Mouse (Mus musculus) MEL (cell line): ENCODE results near the gene Kifc5b. TPM values are rescaled to one million over a fixed set of nuclear protein-coding genes. Genes with fewer than 3 reads are reported as not detected.

Source experiments
- DNase-seq: peaks from one replicate; pipeline ENCODE4 v3.0.0; 2011; ENCODE audit warnings: low read depth, low spot score
- H3K27ac ChIP-seq: 2 replicates; pipeline ENCODE4 v1.5.1; 2012; ENCODE audit warnings: low read depth, mild to moderate bottlenecking, control low read depth, low read length, moderate library complexity; ENCODE audit not compliant: control insufficient read depth
- H3K27me3 ChIP-seq, 2 experiments: fragments of 150-350 bp in 1 of 2; sonication (generic) in 1 of 2; 2 replicates each; pipeline ENCODE4 v1.6.1; 2012; ENCODE audit warnings: low read length in 2 of 2, mild to moderate bottlenecking in 2 of 2, improper control_type of control experiment in 1 of 2, moderate library complexity in 1 of 2; ENCODE audit not compliant: insufficient read depth in 2 of 2, control insufficient read depth in 1 of 2
- H3K36me3 ChIP-seq, 2 experiments: 2 replicates each; pipeline ENCODE4 v1.6.1; 2012 to 2014; ENCODE audit warnings: low read length in 2 of 2, improper control_type of control experiment in 1 of 2, inconsistent platforms in 1 of 2, mild to moderate bottlenecking in 1 of 2; ENCODE audit not compliant: insufficient read depth in 2 of 2, control insufficient read depth in 1 of 2
- H3K4me1 ChIP-seq, 2 experiments: fragments of 150-350 bp in 1 of 2; sonication (generic) in 1 of 2; 2 replicates each; pipeline ENCODE4 v1.6.1; 2012; ENCODE audit warnings: low read length in 2 of 2, improper control_type of control experiment in 1 of 2, mild to moderate bottlenecking in 1 of 2; ENCODE audit not compliant: insufficient read depth in 2 of 2, control insufficient read depth in 1 of 2
- H3K4me3 ChIP-seq, 2 experiments: fragments of 150-350 bp in 1 of 2; sonication (generic) in 1 of 2; 2 replicates each; pipeline ENCODE4 v1.5.1; 2012; ENCODE audit warnings: low read depth in 2 of 2, low read length in 2 of 2, mild to moderate bottlenecking in 2 of 2, moderate library complexity in 2 of 2, control low read depth in 1 of 2, improper control_type of control experiment in 1 of 2; ENCODE audit not compliant: control insufficient read depth in 1 of 2, insufficient read depth in 1 of 2
- H3K79me2 ChIP-seq: 2 replicates; pipeline ENCODE4 v1.6.1; 2012; ENCODE audit warnings: mild to moderate bottlenecking, low read length, moderate library complexity; ENCODE audit not compliant: control insufficient read depth, poor library complexity, insufficient read depth
- H3K9ac ChIP-seq: 2 replicates; pipeline ENCODE4 v1.6.1; 2012; ENCODE audit warnings: low read depth, mild to moderate bottlenecking, control low read depth, low read length, moderate library complexity; ENCODE audit not compliant: control insufficient read depth, poor library complexity, severe bottlenecking
- H3K9me3 ChIP-seq: fragments of 150-350 bp; sonication (generic); replicated peaks from 2 replicates; pipeline ENCODE4 v1.6.1; 2012; ENCODE audit warnings: mild to moderate bottlenecking, low read length, improper control_type of control experiment, moderate library complexity; ENCODE audit not compliant: insufficient read depth
- BHLHE40 ChIP-seq: IDR thresholded peaks from 2 replicates; pipeline ENCODE4 v1.6.1; 2012; ENCODE audit warnings: low read depth, mild to moderate bottlenecking, inconsistent platforms, low read length, improper control_type of control experiment, borderline replicate concordance
- CHD1 ChIP-seq: IDR thresholded peaks from 2 replicates; pipeline ENCODE4 v1.6.1; 2012; ENCODE audit warnings: low read depth, mild to moderate bottlenecking, inconsistent platforms, low read length, improper control_type of control experiment
- CHD2 ChIP-seq: IDR thresholded peaks from 2 replicates; pipeline ENCODE4 v1.6.1; 2011; ENCODE audit warnings: low read length, improper control_type of control experiment
- CTCF ChIP-seq, 3 experiments: IDR thresholded peaks in 2 of 3; conservative IDR thresholded peaks in 1 of 3; 2 replicates each; pipeline ENCODE4 v1.5.1; 2011 to 2012; ENCODE audit warnings: low read length in 3 of 3, low read depth in 2 of 3, mild to moderate bottlenecking in 2 of 3, improper control_type of control experiment in 1 of 3, inconsistent platforms in 1 of 3, mixed read lengths in 1 of 3, moderate library complexity in 1 of 3; ENCODE audit not compliant: control insufficient read depth in 1 of 3, insufficient read depth in 1 of 3, poor library complexity in 1 of 3, severe bottlenecking in 1 of 3
- E2F4 ChIP-seq: IDR thresholded peaks from 2 replicates; pipeline ENCODE4 v1.6.1; 2011; ENCODE audit warnings: low read depth, low read length, improper control_type of control experiment, borderline replicate concordance
- ELF1 ChIP-seq: IDR thresholded peaks from 2 replicates; pipeline ENCODE4 v1.6.1; 2014; ENCODE audit warnings: low read depth, mild to moderate bottlenecking, inconsistent platforms, low read length, improper control_type of control experiment, moderate library complexity
- EP300 ChIP-seq, 2 experiments: IDR thresholded peaks; 2 replicates each; pipeline ENCODE4 v1.6.1; 2011; ENCODE audit warnings: improper control_type of control experiment in 2 of 2, low read length in 2 of 2, low read depth in 1 of 2, mild to moderate bottlenecking in 1 of 2
- ETS1 ChIP-seq: IDR thresholded peaks from 2 replicates; pipeline ENCODE4 v1.6.1; 2012; ENCODE audit warnings: low read depth, mild to moderate bottlenecking, inconsistent platforms, low read length, improper control_type of control experiment, moderate library complexity
- GABPA ChIP-seq: IDR thresholded peaks from 2 replicates; pipeline ENCODE4 v1.6.1; 2012; ENCODE audit warnings: low read depth, mild to moderate bottlenecking, inconsistent platforms, low read length, improper control_type of control experiment, moderate library complexity
- GATA1 ChIP-seq: IDR thresholded peaks from 2 replicates; pipeline ENCODE4 v1.6.1; 2011; ENCODE audit warnings: low read depth, low read length, improper control_type of control experiment
- HCFC1 ChIP-seq: IDR thresholded peaks from 2 replicates; pipeline ENCODE4 v1.6.1; 2012; ENCODE audit warnings: low read depth, mild to moderate bottlenecking, inconsistent platforms, low read length, improper control_type of control experiment, moderate library complexity
- JUND ChIP-seq: IDR thresholded peaks from 2 replicates; pipeline ENCODE4 v1.6.1; 2011; ENCODE audit warnings: low read depth, mild to moderate bottlenecking, improper control_type of control experiment, low read length
- KAT2A ChIP-seq: conservative IDR thresholded peaks from 2 replicates; pipeline ENCODE4 v1.6.1; 2012; ENCODE audit warnings: low read depth, low read length, improper control_type of control experiment, inconsistent platforms
- MAFK ChIP-seq: IDR thresholded peaks from 2 replicates; pipeline ENCODE4 v1.6.1; 2011; ENCODE audit warnings: low read depth, mild to moderate bottlenecking, low read length, improper control_type of control experiment, borderline replicate concordance
- MAX ChIP-seq: IDR thresholded peaks from 2 replicates; pipeline ENCODE4 v1.6.1; 2011; ENCODE audit warnings: low read length, improper control_type of control experiment
- MEF2A ChIP-seq: IDR thresholded peaks from 2 replicates; pipeline ENCODE4 v1.6.1; 2014; ENCODE audit warnings: low read depth, mild to moderate bottlenecking, inconsistent platforms, low read length, improper control_type of control experiment; ENCODE audit not compliant: poor library complexity, insufficient replicate concordance, severe bottlenecking; ENCODE audit errors: extremely low read depth
- MXI1 ChIP-seq: IDR thresholded peaks from 2 replicates; pipeline ENCODE4 v1.6.1; 2011; ENCODE audit warnings: mild to moderate bottlenecking, low read depth, low read length, improper control_type of control experiment
- MYB ChIP-seq: IDR thresholded peaks from 2 replicates; pipeline ENCODE4 v1.6.1; 2011; ENCODE audit warnings: mild to moderate bottlenecking, low read depth, low read length, improper control_type of control experiment
- MYC ChIP-seq: IDR thresholded peaks from 2 replicates; pipeline ENCODE4 v1.6.1; 2011; ENCODE audit warnings: low read depth, mild to moderate bottlenecking, low read length, improper control_type of control experiment, moderate library complexity
- NELFE ChIP-seq: IDR thresholded peaks from 2 replicates; pipeline ENCODE4 v1.6.1; 2011; ENCODE audit warnings: low read depth, low read length, improper control_type of control experiment
- NRF1 ChIP-seq: IDR thresholded peaks from 2 replicates; pipeline ENCODE4 v1.6.1; 2014; ENCODE audit warnings: low read depth, mild to moderate bottlenecking, inconsistent platforms, low read length, improper control_type of control experiment, moderate library complexity; ENCODE audit not compliant: poor library complexity, insufficient read depth, severe bottlenecking
- POLR2A ChIP-seq, 2 experiments: IDR thresholded peaks; 2 replicates each; pipeline ENCODE4 v1.6.1; 2011 to 2012; ENCODE audit warnings: low read length in 2 of 2, mild to moderate bottlenecking in 2 of 2, control low read depth in 1 of 2, improper control_type of control experiment in 1 of 2, low read depth in 1 of 2, moderate library complexity in 1 of 2; ENCODE audit not compliant: control insufficient read depth in 1 of 2, insufficient read depth in 1 of 2, poor library complexity in 1 of 2
- POLR2AphosphoS2 ChIP-seq: IDR thresholded peaks from 2 replicates; pipeline ENCODE4 v1.6.1; 2011; ENCODE audit warnings: low read length, improper control_type of control experiment
- POLR2AphosphoS5 ChIP-seq: IDR thresholded peaks from 2 replicates; pipeline ENCODE4 v1.6.1; 2012; ENCODE audit warnings: low read depth, borderline replicate concordance, mild to moderate bottlenecking, inconsistent platforms, low read length, moderate library complexity, mixed read lengths
- RAD21 ChIP-seq: IDR thresholded peaks from 2 replicates; pipeline ENCODE4 v1.6.1; 2011; ENCODE audit warnings: mild to moderate bottlenecking, low read depth, low read length, improper control_type of control experiment
- RCOR1 ChIP-seq: IDR thresholded peaks from 2 replicates; pipeline ENCODE4 v1.6.1; 2012; ENCODE audit warnings: low read depth, mild to moderate bottlenecking, inconsistent platforms, low read length, improper control_type of control experiment
- SIN3A ChIP-seq: IDR thresholded peaks from 2 replicates; pipeline ENCODE4 v1.6.1; 2012; ENCODE audit warnings: low read length, improper control_type of control experiment, inconsistent platforms
- SMC3 ChIP-seq: IDR thresholded peaks from 2 replicates; pipeline ENCODE4 v1.6.1; 2011; ENCODE audit warnings: low read depth, low read length, improper control_type of control experiment
- TAL1 ChIP-seq: IDR thresholded peaks from 2 replicates; pipeline ENCODE4 v1.6.1; 2012; ENCODE audit warnings: mild to moderate bottlenecking, inconsistent platforms, low read length, moderate library complexity, mixed read lengths
- TBP ChIP-seq: IDR thresholded peaks from 2 replicates; pipeline ENCODE4 v1.8.0; 2011; ENCODE audit warnings: low read depth, low read length, improper control_type of control experiment
- TCF12 ChIP-seq: IDR thresholded peaks from 2 replicates; pipeline ENCODE4 v1.6.1; 2014; ENCODE audit warnings: low read depth, mild to moderate bottlenecking, inconsistent platforms, low read length, improper control_type of control experiment, moderate library complexity
- UBTF ChIP-seq: IDR thresholded peaks from 2 replicates; pipeline ENCODE4 v1.6.1; 2012; ENCODE audit warnings: low read depth, mild to moderate bottlenecking, inconsistent platforms, low read length, improper control_type of control experiment, moderate library complexity, borderline replicate concordance; ENCODE audit not compliant: insufficient read depth
- USF1 ChIP-seq: IDR thresholded peaks from 2 replicates; pipeline ENCODE4 v1.6.1; 2014; ENCODE audit warnings: low read depth, mild to moderate bottlenecking, inconsistent platforms, low read length, improper control_type of control experiment, moderate library complexity
- USF2 ChIP-seq, 2 experiments: IDR thresholded peaks; 2 replicates each; pipeline ENCODE4 v1.6.1; 2011 to 2012; ENCODE audit warnings: improper control_type of control experiment in 2 of 2, low read length in 2 of 2, borderline replicate concordance in 1 of 2, inconsistent platforms in 1 of 2, low read depth in 1 of 2, mild to moderate bottlenecking in 1 of 2; ENCODE audit not compliant: insufficient read depth in 1 of 2
- ZC3H11A ChIP-seq: IDR thresholded peaks from 2 replicates; pipeline ENCODE4 v1.6.1; 2012; ENCODE audit warnings: low read depth, mild to moderate bottlenecking, inconsistent platforms, low read length, improper control_type of control experiment
- ZKSCAN1 ChIP-seq: IDR thresholded peaks from 2 replicates; pipeline ENCODE4 v1.6.1; 2012; ENCODE audit warnings: low read depth, mild to moderate bottlenecking, inconsistent platforms, low read length, improper control_type of control experiment, moderate library complexity
- ZMIZ1 ChIP-seq: IDR thresholded peaks from 2 replicates; pipeline ENCODE4 v1.6.1; 2012; ENCODE audit warnings: low read depth, mild to moderate bottlenecking, inconsistent platforms, low read length, improper control_type of control experiment, moderate library complexity
- ZNF384 ChIP-seq: IDR thresholded peaks from 2 replicates; pipeline ENCODE4 v1.6.1; 2012; ENCODE audit warnings: low read depth, mild to moderate bottlenecking, inconsistent platforms, low read length, improper control_type of control experiment
- polyA plus RNA-seq, 2 experiments: library from polyadenylated mRNA; stranded (reverse) in 1 of 2; unstranded in 1 of 2; fragments of >175 nt in 1 of 2; fragments of >200 nt in 1 of 2; gene quantifications; 2 replicates each; pipeline versions ENCODE4 v1.2.1 to v1.2.4; 2012; ENCODE audit warnings: low replicate concordance in 2 of 2, low read depth in 1 of 2; ENCODE audit not compliant: insufficient read length in 2 of 2, insufficient read depth in 1 of 2, missing spikeins in 1 of 2
- total RNA-seq: library from RNA; depleted of rRNA; stranded (reverse); fragments of 300-350 nt; gene quantifications from 2 replicates; pipeline ENCODE4 v1.2.3, GENCODE M21; 2012

The Kifc5b gene
- total and polyA plus RNA-seq, 3 experiments = 10.6 to 111 (median 45.4) TPM

- Histone ChIP-seq H3K27me3 (no peaks in the 10 kb centered on the region), H3K9me3 (no peaks in the 10 kb centered on the region), H3K79me2 (peaks cover 5% of the 10 kb centered on the region), H3K36me3 (peaks cover 3 to 26% of the 10 kb centered on the region in 2 experiments; a peak in 3 of 4 replicates), H3K27ac (peak overlapping the region; percentile 49; the same call in 1 of the 2 replicates), H3K9ac (no peak overlapping the region), H3K4me1 (peaks cover 8 to 30% of the 10 kb centered on the region in 2 experiments), H3K4me3 (no peak overlapping the region)
- DNase-seq = peak; percentile 73
- TF ChIP-seq RAD21 = no peak
- TF ChIP-seq JUND = no peak
- no peak for TF ChIP-seq TBP
- no peak for TF ChIP-seq CTCF (IDR thresholded peaks at IDR 0.05 in 2 of 3, conservative IDR thresholded peaks at IDR 0.05 in 1 of 3; ENCODE audit: control insufficient read depth in 1 of 3, insufficient read depth in 1 of 3, low read depth in 2 of 3, low read length in 3 of 3, poor library complexity in 1 of 3, severe bottlenecking in 1 of 3)
- peak; percentile 62 to 68; a peak in 2 of 4 replicates for TF ChIP-seq EP300 (IDR thresholded peaks at IDR 0.05; ENCODE audit: low read depth in 1 of 2, low read length in 2 of 2)
- TF ChIP-seq ETS1 = peak; percentile 90
- TF ChIP-seq MAX = no peak
- no peak for TF ChIP-seq NELFE
- no peak for TF ChIP-seq MYB
- no peak for TF ChIP-seq KAT2A
- TF ChIP-seq ZMIZ1 = no peak
- TF ChIP-seq POLR2AphosphoS2 = no peak
- no peak for TF ChIP-seq MAFK
- peak; percentile 15; the same call in 1 of the 2 replicates for TF ChIP-seq RCOR1
- TF ChIP-seq MEF2A = no peak
- no peak for TF ChIP-seq MYC
- no peak for TF ChIP-seq UBTF
- TF ChIP-seq GABPA = no peak
- TF ChIP-seq SMC3 = no peak
- no peak for TF ChIP-seq TAL1
- TF ChIP-seq NRF1 = no peak
- no peak; the same call in 1 of the 2 replicates for TF ChIP-seq MXI1
- TF ChIP-seq CHD1 = no peak
- no peak for TF ChIP-seq USF1
- no peak for TF ChIP-seq POLR2A (IDR thresholded peaks at IDR 0.05; ENCODE audit: control insufficient read depth in 1 of 2, insufficient read depth in 1 of 2, low read depth in 1 of 2, low read length in 2 of 2, poor library complexity in 1 of 2)
- no peak for TF ChIP-seq ELF1
- TF ChIP-seq SIN3A = peak; percentile 66; the same call in 1 of the 2 replicates
- TF ChIP-seq ZKSCAN1 = no peak
- TF ChIP-seq ZC3H11A = no peak
- TF ChIP-seq CHD2 = no peak
- TF ChIP-seq BHLHE40 = no peak
- TF ChIP-seq USF2 (IDR thresholded peaks at IDR 0.05; ENCODE audit: borderline replicate concordance in 1 of 2, insufficient read depth in 1 of 2, low read depth in 1 of 2, low read length in 2 of 2) = no peak
- peak; percentile 65; the same call in 1 of the 2 replicates for TF ChIP-seq TCF12
- TF ChIP-seq POLR2AphosphoS5 = no peak
- no peak for TF ChIP-seq HCFC1
- TF ChIP-seq GATA1 = peak; percentile 20; the same call in 1 of the 2 replicates
- TF ChIP-seq E2F4 = no peak
- no peak for TF ChIP-seq ZNF384
These were observed 64.2 kb downstream of the Kifc5b start for GRCm38 (mm10) chr17:26981050-26981449.
